ENCODE assay signal across 19 mouse cellular contexts in the genomic region with DNA sequence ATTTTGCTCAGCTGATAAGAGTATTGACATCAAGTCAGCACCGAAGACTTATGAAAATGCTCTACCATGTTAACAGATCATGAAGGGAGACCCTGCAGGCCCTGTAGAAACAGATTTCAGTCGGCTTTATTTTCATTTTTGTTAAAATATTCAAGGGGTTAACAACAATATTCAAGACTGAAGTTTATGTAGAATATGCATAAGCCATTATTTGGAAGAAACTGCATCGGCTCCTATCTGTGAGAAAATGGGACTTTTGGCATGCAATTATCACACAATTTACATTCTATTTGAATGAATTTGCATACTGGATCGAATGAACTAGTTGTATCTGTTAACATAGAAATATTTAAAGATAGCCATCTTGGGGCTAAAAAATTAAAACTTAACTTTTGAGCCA.
DNase-seq lines count a peak whose midpoint lies in the region; ATAC-seq and TF ChIP-seq lines count a peak whose summit lies in the region.
"Had no signal": no experiment of that assay in that cellular context is flagged by ENCODE, and none has a peak within 500 bp of the region (broad histone marks: within the 10 kb centered on the region; RNA-seq: fewer than 3 reads in every experiment).

No protein-coding gene starts in this region.

- H3K4me2 ChIP-seq in forebrain, embryonic 13.5 days, result no peak overlapping the region
- no peak overlapping the region for H3K4me2 ChIP-seq in forebrain, embryonic 12.5 days
- no peak overlapping the region for H3K4me2 ChIP-seq in forebrain, embryonic 16.5 days (ENCODE audit: low read length)
- H3K4me2 ChIP-seq in forebrain, embryonic 15.5 days (replicated peaks), result no peak overlapping the region
- H3K4me2 ChIP-seq: embryonic facial prominence, embryonic 13.5 days; embryonic facial prominence, embryonic 15.5 days had no signal

- no peaks in the 10 kb centered on the region for H3K4me1 ChIP-seq in forebrain, embryonic 13.5 days
- H3K4me1 ChIP-seq in forebrain, embryonic 12.5 days, result no peaks in the 10 kb centered on the region
- H3K4me1 ChIP-seq in forebrain, embryonic 16.5 days (replicated peaks; ENCODE audit: control insufficient read depth, insufficient read depth, low read length), result 0 out of 2 replicates have a peak, but pooled peaks cover 3% of the 10 kb centered on the region
- no peaks in the 10 kb centered on the region; the same call in 1 of the 2 replicates for H3K4me1 ChIP-seq in forebrain, embryonic 15.5 days
- H3K4me1 ChIP-seq: embryonic facial prominence, embryonic 13.5 days; embryonic facial prominence, embryonic 15.5 days had no signal

- 73% methylated on average over 4 of the region's 4 CpGs for WGBS in forebrain, embryonic 13.5 days
- WGBS in forebrain, embryonic 12.5 days, result 79% methylated on average over 4 of the region's 4 CpGs
- WGBS in forebrain, embryonic 16.5 days, result 44% methylated on average over 4 of the region's 4 CpGs
- WGBS in forebrain, embryonic 15.5 days, result 51% methylated on average over 4 of the region's 4 CpGs

- no peak overlapping the region for H3K27ac ChIP-seq in forebrain, embryonic 13.5 days
- H3K27ac ChIP-seq in forebrain, embryonic 12.5 days, result no peak overlapping the region
- no peak overlapping the region for H3K27ac ChIP-seq in forebrain, embryonic 16.5 days (ENCODE audit: low read length)
- no peak overlapping the region for H3K27ac ChIP-seq in forebrain, embryonic 15.5 days (replicated peaks)
- H3K27ac ChIP-seq: embryonic facial prominence, embryonic 13.5 days; embryonic facial prominence, embryonic 15.5 days had no signal

- DNase-seq in brain, embryonic 14.5 days (ENCODE audit: low read depth), result peak; percentile 7
- DNase-seq in B cell, adult 2 months, result no peak
- DNase-seq: adrenal gland, adult 2 months; adrenal gland, postnatal 10 days; adrenal gland, postnatal 25 days; cerebellum, adult 11 months; cerebellum, adult 18-20 months; cerebellum, adult 8-10 months; cerebellum, adult 9-11 months; cerebellum, postnatal 14 days; cerebellum, postnatal 36 days; embryo, embryonic 11 days had no signal

- TF ChIP-seq CTCF in brain, embryonic 14.5 days (IDR thresholded peaks at IDR 0.05; ENCODE audit: borderline replicate concordance, extremely low read depth, insufficient read depth, insufficient read length), result no peak

- ATAC-seq in forebrain, embryonic 13.5 days, result peak; percentile 10; the same call in 1 of the 2 replicates
- ATAC-seq in forebrain, embryonic 12.5 days (ENCODE audit: low FRiP score), result no peak
- ATAC-seq in forebrain, embryonic 16.5 days, result peak; percentile 71
- no peak; the same call in 1 of the 2 replicates for ATAC-seq in forebrain, embryonic 15.5 days (replicated peaks)

- no peak overlapping the region for H3K9ac ChIP-seq in forebrain, embryonic 13.5 days
- no peak overlapping the region for H3K9ac ChIP-seq in forebrain, embryonic 12.5 days
- H3K9ac ChIP-seq in forebrain, embryonic 16.5 days (replicated peaks; ENCODE audit: low read depth, low read length), result no peak overlapping the region
- H3K9ac ChIP-seq in forebrain, embryonic 15.5 days (replicated peaks), result no peak overlapping the region
- H3K9ac ChIP-seq: embryonic facial prominence, embryonic 13.5 days; embryonic facial prominence, embryonic 15.5 days had no signal

- no peaks in the 10 kb centered on the region for H3K9me3 ChIP-seq in forebrain, embryonic 13.5 days (replicated peaks)
- H3K9me3 ChIP-seq in forebrain, embryonic 12.5 days, result no peaks in the 10 kb centered on the region
- no peaks in the 10 kb centered on the region for H3K9me3 ChIP-seq in forebrain, embryonic 16.5 days (ENCODE audit: control insufficient read depth, low read length)
- H3K9me3 ChIP-seq in forebrain, embryonic 15.5 days, result no peaks in the 10 kb centered on the region
- H3K9me3 ChIP-seq: embryonic facial prominence, embryonic 13.5 days; embryonic facial prominence, embryonic 15.5 days had no signal

- no peaks in the 10 kb centered on the region for H3K27me3 ChIP-seq in forebrain, embryonic 13.5 days
- H3K27me3 ChIP-seq in forebrain, embryonic 12.5 days, result no peaks in the 10 kb centered on the region; the same call in 1 of the 2 replicates
- H3K27me3 ChIP-seq in forebrain, embryonic 16.5 days (replicated peaks; ENCODE audit: control insufficient read depth, insufficient read depth, low read length), result no peaks in the 10 kb centered on the region
- H3K27me3 ChIP-seq in forebrain, embryonic 15.5 days, result no peaks in the 10 kb centered on the region
- H3K27me3 ChIP-seq: embryonic facial prominence, embryonic 13.5 days; embryonic facial prominence, embryonic 15.5 days had no signal

- no peak for TF ChIP-seq POLR2A in brain, embryonic 14.5 days (IDR thresholded peaks at IDR 0.05; ENCODE audit: borderline replicate concordance, extremely low read depth, insufficient read depth, insufficient read length, poor library complexity, severe bottlenecking)

- H3K36me3 ChIP-seq in forebrain, embryonic 13.5 days (ENCODE audit: poor library complexity, severe bottlenecking), result no peaks in the 10 kb centered on the region
- H3K36me3 ChIP-seq in forebrain, embryonic 12.5 days (replicated peaks), result no peaks in the 10 kb centered on the region
- H3K36me3 ChIP-seq in forebrain, embryonic 16.5 days (ENCODE audit: control insufficient read depth, insufficient read depth), result no peaks in the 10 kb centered on the region
- no peaks in the 10 kb centered on the region for H3K36me3 ChIP-seq in forebrain, embryonic 15.5 days
- H3K36me3 ChIP-seq: embryonic facial prominence, embryonic 13.5 days; embryonic facial prominence, embryonic 15.5 days had no signal

- no peak overlapping the region for H3K4me3 ChIP-seq in forebrain, embryonic 13.5 days
- H3K4me3 ChIP-seq in forebrain, embryonic 12.5 days (replicated peaks), result no peak overlapping the region
- H3K4me3 ChIP-seq in forebrain, embryonic 16.5 days (replicated peaks; ENCODE audit: low read length), result no peak overlapping the region
- no peak overlapping the region for H3K4me3 ChIP-seq in forebrain, embryonic 15.5 days
- H3K4me3 ChIP-seq: embryonic facial prominence, embryonic 13.5 days; embryonic facial prominence, embryonic 15.5 days; erythroblast, embryonic 14.5 days had no signal

Comparison
In these comparisons a context has a peak if more than half of its experiments do, and no peak if none do; other contexts are left out.
1. ATAC-seq: peak in forebrain, embryonic 13.5 days (single experiment) and forebrain, embryonic 16.5 days (single experiment); none in forebrain, embryonic 12.5 days (single experiment) and forebrain, embryonic 15.5 days (single experiment).